Mouse (Mus musculus) lung, embryonic 14.5 days (tissue): Measurements from ENCODE around the gene Stag2. TPM values are rescaled to one million over a fixed set of nuclear protein-coding genes. Genes with fewer than 3 reads are reported as not detected.

ENCODE experiments used
- ATAC-seq: fragments of 200-750 bp; cut with Nextera tagmentation; 2 replicates; pipeline ENCODE4 v1.8.0; 2017; ENCODE audit warnings: mild to moderate bottlenecking, moderate TSS enrichment, moderate library complexity; ENCODE audit not compliant: insufficient read depth
- DNase-seq: peaks from one replicate; pipeline ENCODE4 v3.0.0-alpha.2; 2015
- H3K27ac ChIP-seq: fragments of 300-500 bp; sonication (generic); 2 replicates; pipeline ENCODE4 v1.5.1; 2014; ENCODE audit warnings: low read depth, mild to moderate bottlenecking, moderate library complexity
- H3K27me3 ChIP-seq: fragments of 300-500 bp; sonication (generic); 2 replicates; pipeline ENCODE4 v1.6.1; 2014; ENCODE audit warnings: low read length, control low read depth; ENCODE audit not compliant: insufficient read depth
- H3K36me3 ChIP-seq: fragments of 300-500 bp; sonication (generic); 2 replicates; pipeline ENCODE4 v1.6.1; 2014; ENCODE audit warnings: control low read depth; ENCODE audit not compliant: insufficient read depth
- H3K4me1 ChIP-seq: fragments of 300-500 bp; sonication (generic); 2 replicates; pipeline ENCODE4 v1.6.1; 2014; ENCODE audit warnings: antibody characterized with exemption, control low read depth; ENCODE audit not compliant: insufficient read depth
- H3K4me2 ChIP-seq: fragments of 300-500 bp; sonication (generic); 2 replicates; pipeline ENCODE4 v1.6.1; 2014; ENCODE audit warnings: mild to moderate bottlenecking
- H3K4me3 ChIP-seq: fragments of 300-500 bp; sonication (generic); 2 replicates; pipeline ENCODE4 v1.5.1; 2014; ENCODE audit warnings: low read depth, low read length
- H3K9ac ChIP-seq: fragments of 300-500 bp; sonication (generic); 2 replicates; pipeline ENCODE4 v1.6.1; 2014
- H3K9me3 ChIP-seq: fragments of 300-500 bp; sonication (generic); 2 replicates; pipeline ENCODE4 v1.6.1; 2016; ENCODE audit warnings: low read depth, low read length, control low read depth
- CTCF ChIP-seq: IDR thresholded peaks from 2 replicates; pipeline ENCODE4 v1.5.1; 2016; ENCODE audit warnings: antibody characterized with exemption, low read depth
- WGBS: fragments of 180-500 bp; shearing (Covaris S2); extraction: QIAGEN DNeasy Blood & Tissue Kit; methylation state at CpG from one replicate; pipeline ENCODE4 v1.1.7; 2014; 5-methylcytosine and 5-hydroxymethylcytosine counted together
- polyA plus RNA-seq: library from polyadenylated mRNA; unstranded; fragments of >200 nt; fragmentation: Nextera tagmentation; extraction: Ambion mirVana; gene quantifications from 2 replicates; pipeline ENCODE4 v1.2.1, GENCODE M21; 2014

The Stag2 gene
- polyA plus RNA-seq: 64.3 and 69.7 TPM in 2 replicates

GRCm38 (mm10) chrX:42148788-42149556, at the start of gene Stag2:
Gene Stag2 (plus strand): TSS chrX:42149317.
- H3K4me2 ChIP-seq: peak within 1 kb of the TSS; percentile 58
- H3K27me3 ChIP-seq: no peaks in the 10 kb centered on the region
- peak; percentile 60 for TF ChIP-seq CTCF
- no peaks in the 10 kb centered on the region for H3K9me3 ChIP-seq
- H3K36me3 ChIP-seq: no peaks in the 10 kb centered on the region
- H3K4me3 ChIP-seq: peak within 1 kb of the TSS; percentile 65
- H3K9ac ChIP-seq: peak within 1 kb of the TSS; percentile 97
- H3K27ac ChIP-seq: peak within 1 kb of the TSS; percentile 100
- 7% methylated on average over 63 of the region's 76 CpGs for WGBS
- H3K4me1 ChIP-seq: no peaks in the 10 kb centered on the region
- ATAC-seq (peak; percentile 82), DNase-seq (peak; percentile 92)

DNA sequence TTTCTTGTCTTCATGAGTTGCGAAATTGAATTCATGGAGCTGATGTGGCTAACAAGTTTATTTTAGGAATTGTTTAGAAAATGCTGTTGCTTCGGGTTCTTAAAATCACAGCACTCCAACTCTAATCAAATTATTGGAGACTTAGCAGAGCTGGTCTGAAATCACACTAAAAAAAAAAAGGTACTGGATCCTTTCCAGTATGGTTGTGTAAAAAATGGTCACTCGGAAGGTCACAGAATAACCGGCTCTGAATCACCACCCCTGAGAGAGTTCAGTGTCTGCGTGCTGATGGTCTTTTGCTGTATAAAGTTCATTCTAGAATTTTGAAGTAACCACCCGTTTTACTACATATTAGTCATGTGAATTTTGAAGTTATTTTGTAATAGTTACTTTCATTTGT, 42.0 kb upstream of the Stag2 start:
- ATAC-seq (no peak), DNase-seq (peak; percentile 4)
- H3K27ac ChIP-seq: no peak overlapping the region
- TF ChIP-seq CTCF: no peak
- no peaks in the 10 kb centered on the region for H3K27me3 ChIP-seq
- WGBS: 77% methylated on average over 6 of the region's 6 CpGs
- H3K4me3 ChIP-seq: no peak overlapping the region
- no peak overlapping the region for H3K9ac ChIP-seq
- no peaks in the 10 kb centered on the region for H3K9me3 ChIP-seq
- no peak overlapping the region for H3K4me2 ChIP-seq
- H3K36me3 ChIP-seq: peaks cover 23% of the 10 kb centered on the region; the same call in 1 of the 2 replicates
- H3K4me1 ChIP-seq: no peaks in the 10 kb centered on the region

GRCm38 (mm10) chrX:42110585-42110984, 38.5 kb upstream of the Stag2 start:
- 54% methylated on average over 1 of the region's 1 CpGs for WGBS
- Histone ChIP-seq H3K4me1 (no peaks in the 10 kb centered on the region), H3K9ac (no peak overlapping the region), H3K4me3 (no peak overlapping the region), H3K36me3 (peaks cover 11% of the 10 kb centered on the region; the same call in 1 of the 2 replicates), H3K4me2 (no peak overlapping the region), H3K27me3 (no peaks in the 10 kb centered on the region), H3K27ac (no peak overlapping the region), H3K9me3 (no peaks in the 10 kb centered on the region)
- no peak for TF ChIP-seq CTCF
- no peak for ATAC-seq
- no peak for DNase-seq

DNA sequence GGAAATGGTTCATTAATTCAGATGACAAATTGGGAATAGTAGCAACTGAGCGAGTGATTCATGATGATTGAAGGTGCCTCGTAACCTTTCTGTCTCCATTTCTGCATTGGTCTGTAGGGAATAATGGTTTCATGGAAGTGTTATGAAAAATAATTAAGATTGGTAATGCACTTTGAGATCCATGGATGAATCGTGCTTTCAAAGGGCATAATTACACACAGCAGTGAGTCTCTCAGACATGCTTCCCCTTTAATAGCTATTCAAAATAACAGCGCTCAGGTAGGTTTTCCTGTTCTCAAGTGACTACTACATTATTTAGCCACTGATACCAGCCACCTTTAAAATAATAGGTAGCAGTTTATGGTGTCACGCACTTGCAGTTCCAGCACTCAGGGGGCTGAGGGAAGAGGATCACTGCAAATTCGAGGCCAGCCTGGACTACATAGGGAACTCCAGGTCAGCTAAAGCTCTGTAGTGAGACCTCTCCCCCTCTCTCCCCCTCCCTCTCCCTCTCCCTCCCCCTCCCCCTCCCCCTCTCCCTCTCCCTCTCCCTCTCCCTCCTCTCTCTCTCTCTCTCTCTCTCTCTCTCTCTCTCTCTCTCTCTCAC, 29.6 kb upstream of the Stag2 start:
- H3K9me3 ChIP-seq: no peaks in the 10 kb centered on the region
- DNase-seq (no peak), ATAC-seq (no peak)
- H3K4me1 ChIP-seq: no peaks in the 10 kb centered on the region
- WGBS: 85% methylated on average over 6 of the region's 6 CpGs
- no peaks in the 10 kb centered on the region for H3K27me3 ChIP-seq
- H3K4me3 ChIP-seq: no peak overlapping the region
- no peak overlapping the region for H3K27ac ChIP-seq
- H3K4me2 ChIP-seq: no peak overlapping the region
- no peak overlapping the region for H3K9ac ChIP-seq
- no peaks in the 10 kb centered on the region for H3K36me3 ChIP-seq
- TF ChIP-seq CTCF: no peak

GRCm38 (mm10) chrX:42124963-42125697, 24.0 kb upstream of the Stag2 start:
- Histone ChIP-seq H3K36me3 (no peaks in the 10 kb centered on the region), H3K9ac (no peak overlapping the region), H3K4me3 (no peak overlapping the region), H3K9me3 (no peaks in the 10 kb centered on the region), H3K27ac (no peak overlapping the region), H3K4me1 (no peaks in the 10 kb centered on the region), H3K27me3 (no peaks in the 10 kb centered on the region), H3K4me2 (no peak overlapping the region)
- ATAC-seq (no peak), DNase-seq (no peak)
- WGBS: 64% methylated on average over 5 of the region's 5 CpGs
- no peak for TF ChIP-seq CTCF

DNA sequence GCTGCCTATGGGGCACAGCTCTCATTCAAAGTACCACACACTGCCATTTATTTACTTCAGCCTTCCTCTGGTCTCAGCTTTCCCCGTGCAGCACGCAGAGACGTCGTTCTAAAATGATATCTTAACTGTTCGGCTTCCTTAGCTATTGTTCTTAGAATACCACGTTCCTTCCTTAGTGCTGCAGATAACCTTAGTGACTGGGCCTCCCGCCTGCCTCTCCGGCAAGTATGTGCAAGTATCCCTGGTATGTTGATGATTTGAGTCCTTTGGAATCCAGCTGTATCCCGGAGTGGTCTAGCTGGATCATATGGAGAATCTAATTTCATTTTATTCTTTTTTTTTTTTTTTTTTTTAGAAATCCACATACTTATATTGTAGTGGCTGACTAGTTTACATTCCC, 9.2 kb upstream of the Stag2 start:
- H3K27me3 ChIP-seq: no peaks in the 10 kb centered on the region
- ATAC-seq (peak; percentile 82; the same call in 1 of the 2 replicates), DNase-seq (peak; percentile 61)
- no peak overlapping the region for H3K9ac ChIP-seq
- no peaks in the 10 kb centered on the region for H3K9me3 ChIP-seq
- 21% methylated on average over 9 of the region's 9 CpGs for WGBS
- H3K27ac ChIP-seq: peak overlapping the region; percentile 70
- no peaks in the 10 kb centered on the region for H3K4me1 ChIP-seq
- no peak for TF ChIP-seq CTCF
- H3K36me3 ChIP-seq: no peaks in the 10 kb centered on the region
- no peak overlapping the region for H3K4me2 ChIP-seq
- H3K4me3 ChIP-seq: no peak overlapping the region

GRCm38 (mm10) chrX:42142620-42143019, 6.5 kb upstream of the Stag2 start:
- TF ChIP-seq CTCF: no peak
- no peaks in the 10 kb centered on the region for H3K4me1 ChIP-seq
- DNase-seq (no peak), ATAC-seq (no peak)
- H3K36me3 ChIP-seq: no peaks in the 10 kb centered on the region
- no peaks in the 10 kb centered on the region for H3K9me3 ChIP-seq
- H3K4me3 ChIP-seq: no peak overlapping the region
- no peak overlapping the region for H3K4me2 ChIP-seq
- H3K27ac ChIP-seq: no peak overlapping the region
- 72% methylated on average over 3 of the region's 3 CpGs for WGBS
- no peaks in the 10 kb centered on the region for H3K27me3 ChIP-seq
- H3K9ac ChIP-seq: no peak overlapping the region
